Mouse (Mus musculus) bone marrow, adult 2 months (tissue): ENCODE measurements around the gene Atxn1. TPM values are rescaled to one million over a fixed set of nuclear protein-coding genes. Genes with fewer than 3 reads are reported as not detected.

Source experiments
- H3K27ac ChIP-seq: fragments of 200-500 bp; 2 replicates; pipeline ENCODE4 v1.5.1; 2012; ENCODE audit warnings: low read depth, mild to moderate bottlenecking, control low read depth, inconsistent platforms, low read length; ENCODE audit not compliant: control insufficient read depth, poor library complexity, insufficient read depth
- H3K4me1 ChIP-seq: fragments of 200-500 bp; 2 replicates; pipeline ENCODE4 v1.6.1; 2011; ENCODE audit warnings: low read length; ENCODE audit not compliant: control insufficient read depth, insufficient read depth
- H3K4me3 ChIP-seq: fragments of 200-500 bp; replicated peaks from 2 replicates; pipeline ENCODE3; 2011; ENCODE audit warnings: mild to moderate bottlenecking, low read depth, low read length, control low read depth; ENCODE audit not compliant: control insufficient read depth
- CTCF ChIP-seq: fragments of 200-500 bp; IDR thresholded peaks from 2 replicates; pipeline ENCODE4 v1.5.1; 2011; ENCODE audit warnings: low read length, control low read depth; ENCODE audit not compliant: control insufficient read depth, insufficient read depth
- POLR2A ChIP-seq: fragments of 200-500 bp; IDR thresholded peaks from 2 replicates; pipeline ENCODE4 v1.6.1; 2011; ENCODE audit warnings: low read depth, mild to moderate bottlenecking, control low read depth, low read length, borderline replicate concordance; ENCODE audit not compliant: control insufficient read depth
- WGBS: fragments of 180-500 bp; shearing (Covaris S2); methylation state at CpG from one replicate; pipeline ENCODE4 v1.1.7; 2018; 5-methylcytosine and 5-hydroxymethylcytosine counted together
- polyA plus RNA-seq: library from polyadenylated mRNA; stranded (reverse); fragments of >200 nt; gene quantifications from 2 replicates; pipeline ENCODE4 v1.2.4, GENCODE M21; 2011; ENCODE audit warnings: low replicate concordance; ENCODE audit not compliant: missing spikeins, insufficient read depth, insufficient read length

Atxn1 gene
- polyA plus RNA-seq, 1 experiment = 5.8 TPM

DNA sequence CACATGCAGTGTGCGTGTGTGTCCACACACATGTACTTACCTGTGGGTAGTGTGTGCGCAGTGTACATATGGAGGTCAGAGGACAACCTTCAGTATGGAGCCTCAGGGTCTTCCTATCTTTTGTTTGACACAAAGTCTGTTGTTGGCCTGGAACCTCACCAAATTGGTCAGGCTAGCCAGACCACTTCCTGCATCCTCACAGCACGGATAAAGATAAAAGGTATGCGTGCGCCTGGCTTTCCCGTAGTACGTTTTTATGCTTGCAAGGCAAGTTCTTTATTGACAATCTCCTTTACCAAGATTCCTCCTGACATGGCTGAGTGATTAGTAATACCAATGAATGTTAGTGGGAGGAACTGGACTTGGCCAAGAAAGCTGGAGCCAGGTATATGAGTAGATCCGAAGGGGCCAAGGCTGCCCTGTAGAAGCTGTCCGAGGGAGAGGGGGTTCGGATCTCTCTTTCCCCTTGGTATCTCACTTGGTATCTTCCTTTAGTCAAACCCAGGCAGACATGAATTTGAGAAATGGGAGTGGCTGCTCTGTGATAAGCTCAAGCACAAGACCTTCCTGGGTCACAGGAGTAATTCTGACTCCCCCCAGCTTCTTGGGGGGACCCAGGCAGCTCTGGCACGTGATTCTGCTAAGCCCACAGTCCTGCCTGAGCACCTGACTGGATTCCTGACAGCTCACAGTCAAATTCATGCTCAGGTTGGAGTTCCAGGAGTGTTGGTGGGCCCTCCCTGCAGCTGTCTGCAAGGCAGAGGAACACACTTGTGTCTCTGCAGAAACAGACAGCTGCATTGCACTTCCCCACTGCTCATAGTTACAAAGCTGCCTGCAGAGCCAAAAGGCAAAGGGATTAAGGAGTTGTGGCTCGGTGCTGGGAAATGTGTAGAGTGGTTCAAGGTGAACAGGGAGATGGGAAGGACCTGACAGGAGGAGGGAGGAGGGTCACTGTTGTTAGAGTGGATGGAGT, 451.5 kb downstream of the Atxn1 start:
- whole genome bisulfite sequencing = 42% methylated on average over 12 of the region's 12 CpGs
- H3K4me1 ChIP-seq = peaks cover 5% of the 10 kb centered on the region; the same call in 1 of the 2 replicates
- H3K27ac ChIP-seq = no peak overlapping the region
- TF ChIP-seq POLR2A = no peak
- no peak for TF ChIP-seq CTCF
- no peak overlapping the region for H3K4me3 ChIP-seq

DNA sequence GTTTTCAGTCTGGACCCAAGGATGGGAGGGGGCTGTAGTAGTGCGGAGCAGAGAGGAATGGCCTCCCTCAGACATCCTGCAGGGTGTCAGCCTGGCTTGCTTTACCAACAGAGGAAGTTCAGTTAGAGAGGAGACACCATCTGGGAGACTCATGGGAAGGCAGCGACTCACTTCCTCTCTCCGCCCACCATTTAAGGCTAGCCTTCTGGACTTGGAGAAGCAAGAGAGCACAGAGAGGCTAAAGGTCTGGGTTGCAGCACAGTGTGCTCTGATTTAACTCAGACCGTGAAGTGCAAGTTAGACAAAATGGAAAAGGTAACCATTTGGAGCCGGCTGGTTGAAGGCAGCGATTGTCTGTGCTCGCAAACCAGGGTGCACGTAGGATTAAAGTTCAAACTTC, 452.3 kb downstream of the Atxn1 start:
- Histone ChIP-seq H3K4me3 (no peak overlapping the region), H3K4me1 (peaks cover 5% of the 10 kb centered on the region; the same call in 1 of the 2 replicates), H3K27ac (no peak overlapping the region)
- 40% methylated on average over 8 of the region's 8 CpGs for WGBS
- no peak for TF ChIP-seq CTCF

DNA sequence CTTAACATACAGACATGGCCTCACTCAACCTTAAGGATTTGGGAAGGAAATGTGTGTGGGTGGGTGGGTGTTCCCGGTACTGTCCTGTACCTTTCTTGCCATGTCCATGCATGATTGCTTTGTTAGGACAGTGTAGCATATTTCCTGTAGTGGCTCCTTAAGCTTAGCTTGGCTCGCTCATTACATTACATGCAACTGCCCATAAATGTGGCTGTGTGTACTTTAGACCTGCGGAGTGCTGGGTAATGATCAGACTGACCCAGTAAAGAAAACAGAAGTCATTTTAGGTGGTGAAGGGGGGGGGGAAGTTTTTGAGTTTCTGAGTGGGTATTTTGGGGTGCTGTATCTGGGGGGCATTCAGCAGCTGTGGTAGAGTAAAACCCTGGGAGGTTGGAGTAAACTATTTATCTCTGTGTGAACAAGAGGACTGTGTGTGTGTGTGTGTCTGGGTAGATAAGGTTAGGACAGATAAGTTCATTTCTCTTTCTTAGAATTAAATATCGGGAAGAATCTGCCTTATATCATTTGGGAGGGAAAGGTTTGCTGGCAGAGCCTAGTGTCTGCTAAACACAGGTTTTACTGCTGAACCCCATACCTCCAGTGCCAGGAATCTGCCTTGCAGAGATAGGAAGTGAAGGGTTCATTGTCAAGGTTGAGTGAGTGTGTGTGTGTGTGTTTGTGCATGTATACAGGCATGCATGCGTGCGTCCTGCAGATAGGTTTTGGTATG, 452.9 kb downstream of the Atxn1 start:
- Histone ChIP-seq H3K4me3 (no peak overlapping the region), H3K27ac (no peak overlapping the region), H3K4me1 (peaks cover 5% of the 10 kb centered on the region; the same call in 1 of the 2 replicates)
- TF ChIP-seq CTCF (no peak), POLR2A (no peak)
- WGBS = 44% methylated on average over 6 of the region's 6 CpGs

DNA sequence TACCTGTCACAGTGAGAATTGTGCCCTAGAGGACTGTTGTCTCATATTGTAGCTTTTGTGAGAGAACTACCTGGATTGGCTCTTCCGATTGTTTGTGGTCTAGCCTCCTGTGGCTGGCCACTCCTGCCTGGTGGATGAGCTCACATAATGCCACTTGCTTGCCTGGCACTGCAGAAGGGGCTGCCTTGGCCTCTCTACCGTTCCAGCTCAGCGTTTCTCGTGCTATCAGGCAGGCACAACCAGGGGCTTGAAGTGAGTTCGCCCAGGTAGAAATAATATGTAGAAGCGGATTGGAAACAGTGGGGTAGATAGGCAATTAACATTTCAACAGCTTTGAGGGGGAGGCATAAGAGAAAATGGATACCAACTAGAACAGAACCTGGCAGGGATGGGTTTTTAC, 455.4 kb downstream of the Atxn1 start:
- WGBS = 66% methylated on average over 6 of the region's 6 CpGs
- Histone ChIP-seq H3K27ac (no peak overlapping the region), H3K4me1 (peaks cover 5% of the 10 kb centered on the region; the same call in 1 of the 2 replicates), H3K4me3 (no peak overlapping the region)
- TF ChIP-seq CTCF (no peak), POLR2A (no peak)

DNA sequence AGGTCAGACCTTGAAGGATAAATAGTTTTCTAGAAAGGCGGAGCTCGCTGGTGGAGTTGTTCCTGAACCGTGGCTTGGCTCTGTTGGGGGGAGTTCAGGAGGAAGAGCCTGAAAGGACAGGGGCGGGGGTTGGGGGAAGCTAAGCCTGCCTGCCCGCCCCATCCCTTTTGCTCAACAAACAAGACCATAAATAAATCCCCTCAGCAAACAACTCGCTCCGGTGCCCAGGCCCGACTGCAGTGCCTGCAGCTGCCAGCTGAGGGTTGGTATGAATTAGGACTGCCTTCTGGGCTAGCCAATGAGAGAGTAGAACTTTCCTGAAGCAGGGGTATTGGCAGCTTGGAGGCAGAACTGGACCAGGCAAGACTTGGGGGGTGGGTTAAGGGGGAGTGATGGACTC, 456.3 kb downstream of the Atxn1 start:
- no peak for TF ChIP-seq POLR2A
- no peak for TF ChIP-seq CTCF
- whole genome bisulfite sequencing = 3% methylated on average over 8 of the region's 8 CpGs
- Histone ChIP-seq H3K4me3 (peak overlapping the region; percentile 44), H3K4me1 (peaks cover 5% of the 10 kb centered on the region; the same call in 1 of the 2 replicates), H3K27ac (no peak overlapping the region)

DNA sequence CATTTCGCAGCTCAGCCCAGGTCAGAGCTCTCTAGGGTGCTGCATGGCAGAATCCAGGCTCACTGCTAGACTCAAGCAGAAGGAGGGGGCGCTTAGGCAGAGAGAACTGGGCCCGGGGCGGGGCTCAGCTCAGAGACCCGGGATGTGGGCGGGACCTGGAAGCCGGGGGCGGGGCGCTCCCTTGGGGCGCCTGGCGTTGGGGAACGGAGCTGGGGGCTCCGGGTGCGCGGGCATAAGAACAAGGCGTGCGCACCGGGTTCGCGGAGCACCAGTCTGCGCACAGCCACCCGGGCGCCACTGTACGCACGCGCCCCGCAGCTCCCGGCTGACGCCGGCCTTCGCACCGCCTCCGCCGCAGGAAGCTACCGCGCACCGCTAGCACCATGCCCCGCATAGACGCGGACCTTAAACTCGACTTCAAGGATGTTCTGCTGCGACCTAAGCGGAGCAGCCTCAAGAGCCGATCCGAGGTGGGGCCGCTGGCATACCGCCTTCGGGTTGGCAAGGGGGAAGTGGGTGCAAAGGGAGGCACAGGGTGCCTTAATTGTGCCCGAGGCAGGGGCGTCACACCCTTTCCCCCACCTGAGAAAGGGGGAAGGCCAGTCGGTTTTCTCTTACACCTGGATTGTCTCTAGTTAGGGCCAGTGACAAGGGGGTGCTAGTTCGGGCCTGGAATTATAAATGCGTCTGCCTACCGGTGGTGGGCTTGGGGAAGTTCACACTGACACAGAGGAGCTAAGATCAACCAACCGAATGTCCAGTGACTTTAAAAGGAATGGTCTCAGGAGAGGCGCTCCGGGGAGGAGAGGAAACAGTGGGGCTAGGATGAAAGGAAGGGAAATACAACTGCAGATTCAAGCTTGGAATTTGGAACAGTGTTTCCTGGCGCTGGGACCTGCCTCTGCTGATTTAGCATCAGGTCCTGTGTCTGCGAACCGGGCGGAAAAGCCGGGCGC, 457.3 kb downstream of the Atxn1 start, which contains the start of gene Gmpr:
Gmpr (plus strand) TSS at position 171 of the 956 bp plus-strand sequence.
- WGBS = under 1% methylated on average over 63 of the region's 63 CpGs
- peak; percentile 26; the same call in 1 of the 2 replicates for TF ChIP-seq POLR2A
- no peak for TF ChIP-seq CTCF
- Histone ChIP-seq H3K4me3 (peak within 1 kb of the TSS; percentile 67), H3K4me1 (peaks cover 4% of the 10 kb centered on the region; the same call in 1 of the 2 replicates), H3K27ac (peak within 1 kb of the TSS; percentile 29; the same call in 1 of the 2 replicates)

DNA sequence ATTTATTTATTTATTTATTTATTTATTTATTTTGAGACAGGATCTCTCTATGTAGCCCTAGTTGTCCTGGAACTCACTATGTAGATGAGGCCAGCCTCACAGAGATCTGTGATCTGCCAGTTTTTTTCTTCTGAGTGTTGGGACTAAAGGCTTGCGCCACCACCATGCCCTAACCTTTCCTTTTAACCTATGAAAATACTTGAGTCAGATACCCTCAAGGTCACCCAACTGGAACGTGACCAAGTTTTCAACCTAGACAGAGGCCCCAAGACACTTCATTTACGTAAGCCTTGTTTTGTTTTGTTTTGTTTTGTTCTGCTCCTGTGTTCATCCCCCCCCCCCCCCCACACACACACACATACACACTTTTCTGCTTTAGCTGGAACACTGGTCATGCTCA, 459.3 kb downstream of the Atxn1 start:
- no peak overlapping the region for H3K4me3 ChIP-seq
- H3K4me1 ChIP-seq = no peaks in the 10 kb centered on the region
- WGBS = 88% methylated on average over 3 of the region's 3 CpGs
- no peak overlapping the region for H3K27ac ChIP-seq
- TF ChIP-seq CTCF (no peak), POLR2A (no peak)
